Mouse (Mus musculus) urinary bladder, postnatal 4 days (tissue): ENCODE measurements around the gene Igsf9.

Source experiments
- DNase-seq, 2 experiments: peaks; one replicate each; pipeline ENCODE4 v3.0.0; 2021 to 2022; ENCODE audit warnings: low spot score in 2 of 2

Gene Igsf9

GRCm38 (mm10) chr1:172468301-172468877, 13.2 kb upstream of the Igsf9 start:
- no peak for DNase-seq

- DNase-seq: no peak
Observed at GRCm38 (mm10) chr1:172469373-172469772, 12.2 kb upstream of the Igsf9 start.

GRCm38 (mm10) chr1:172469810-172470448, 11.7 kb upstream of the Igsf9 start:
- no peak for DNase-seq

- DNase-seq: no peak
Observed at GRCm38 (mm10) chr1:172472909-172473308, 8.7 kb upstream of the Igsf9 start.

GRCm38 (mm10) chr1:172474196-172474595, 7.4 kb upstream of the Igsf9 start:
- DNase-seq: no peak

- no peak for DNase-seq
Observed at GRCm38 (mm10) chr1:172475054-172475741, 6.4 kb upstream of the Igsf9 start, which contains the start of gene Slamf9. Slamf9 (plus strand) TSS chr1:172475358.

GRCm38 (mm10) chr1:172478020-172478419, 3.6 kb upstream of the Igsf9 start:
- DNase-seq: no peak

GRCm38 (mm10) chr1:172480376-172480775, 1.2 kb upstream of the Igsf9 start:
- no peak for DNase-seq

- no peak for DNase-seq
Observed at GRCm38 (mm10) chr1:172481111-172481510, 477 bp upstream of the Igsf9 start.

GRCm38 (mm10) chr1:172482518-172483360, 1.2 kb downstream of the Igsf9 start:
- no peak for DNase-seq

- DNase-seq: no peak
Observed at GRCm38 (mm10) chr1:172483361-172483660, 1.7 kb downstream of the Igsf9 start.

GRCm38 (mm10) chr1:172484236-172484635, 2.6 kb downstream of the Igsf9 start:
- no peak for DNase-seq

GRCm38 (mm10) chr1:172484671-172485070, 3.1 kb downstream of the Igsf9 start:
- DNase-seq: no peak

- DNase-seq: no peak
Observed at GRCm38 (mm10) chr1:172485821-172486220, 4.2 kb downstream of the Igsf9 start.

- DNase-seq: no peak
Observed at GRCm38 (mm10) chr1:172486236-172486635, 4.6 kb downstream of the Igsf9 start.

- no peak for DNase-seq
Observed at GRCm38 (mm10) chr1:172486651-172487050, 5.1 kb downstream of the Igsf9 start.

- DNase-seq: no peak
Observed at GRCm38 (mm10) chr1:172487859-172488258, 6.3 kb downstream of the Igsf9 start.

- no peak for DNase-seq
Observed at GRCm38 (mm10) chr1:172488831-172489230, 7.2 kb downstream of the Igsf9 start.

- DNase-seq: no peak
Observed at GRCm38 (mm10) chr1:172489585-172490250, 8.1 kb downstream of the Igsf9 start.

- peak; percentile 81 to 94 for DNase-seq
Observed at GRCm38 (mm10) chr1:172490261-172490661, 8.7 kb downstream of the Igsf9 start.

GRCm38 (mm10) chr1:172492047-172492446, 10.5 kb downstream of the Igsf9 start:
- no peak for DNase-seq

GRCm38 (mm10) chr1:172493516-172493915, 11.9 kb downstream of the Igsf9 start:
- no peak for DNase-seq
